Mouse (Mus musculus): ENCODE data around the gene Yipf3.

Yipf3 gene

GRCm38 (mm10) chr17:46255147-46255546, 7.3 kb downstream of the Yipf3 start:
- DNase-seq (ENCODE audit: low spot score), result no peak

- DNase-seq (ENCODE audit: low spot score), result peak; percentile 18
Measured at GRCm38 (mm10) chr17:46258279-46259053, 10.6 kb downstream of the Yipf3 start.

- DNase-seq (ENCODE audit: low spot score), result no peak
Measured at GRCm38 (mm10) chr17:46259675-46260074, 11.8 kb downstream of the Yipf3 start.

- DNase-seq (ENCODE audit: low spot score), result no peak
Measured at GRCm38 (mm10) chr17:46262201-46262694, 14.4 kb downstream of the Yipf3 start.

- no peak for DNase-seq (ENCODE audit: low spot score)
Measured at GRCm38 (mm10) chr17:46265502-46265901, 17.6 kb downstream of the Yipf3 start.

GRCm38 (mm10) chr17:46265918-46266618, 18.2 kb downstream of the Yipf3 start:
- peak; percentile 82 for DNase-seq (ENCODE audit: low spot score)

GRCm38 (mm10) chr17:46266986-46267385, 19.1 kb downstream of the Yipf3 start:
- no peak for DNase-seq (ENCODE audit: low spot score)

GRCm38 (mm10) chr17:46267511-46267910, 19.6 kb downstream of the Yipf3 start:
- no peak for DNase-seq (ENCODE audit: low spot score)

GRCm38 (mm10) chr17:46268026-46268720, 20.3 kb downstream of the Yipf3 start:
- no peak for DNase-seq (ENCODE audit: low spot score)

- DNase-seq (ENCODE audit: low spot score), result peak; percentile 73
Measured at GRCm38 (mm10) chr17:46269771-46270534, 22.1 kb downstream of the Yipf3 start.

GRCm38 (mm10) chr17:46272058-46272457, 24.2 kb downstream of the Yipf3 start:
- DNase-seq (ENCODE audit: low spot score), result no peak

- no peak for DNase-seq (ENCODE audit: low spot score)
Measured at GRCm38 (mm10) chr17:46272675-46273074, 24.8 kb downstream of the Yipf3 start.

GRCm38 (mm10) chr17:46273803-46274236, 25.9 kb downstream of the Yipf3 start:
- peak; percentile 28 for DNase-seq (ENCODE audit: low spot score)

GRCm38 (mm10) chr17:46274465-46274864, 26.6 kb downstream of the Yipf3 start:
- DNase-seq (ENCODE audit: low spot score), result no peak

- DNase-seq (ENCODE audit: low spot score), result no peak
Measured at GRCm38 (mm10) chr17:46275034-46275433, 27.2 kb downstream of the Yipf3 start.

- no peak for DNase-seq (ENCODE audit: low spot score)
Measured at GRCm38 (mm10) chr17:46275506-46275905, 27.6 kb downstream of the Yipf3 start.

- no peak for DNase-seq (ENCODE audit: low spot score)
Measured at GRCm38 (mm10) chr17:46277586-46277985, 29.7 kb downstream of the Yipf3 start.

GRCm38 (mm10) chr17:46278011-46278765, 30.3 kb downstream of the Yipf3 start:
- no peak for DNase-seq (ENCODE audit: low spot score)

GRCm38 (mm10) chr17:46282483-46283123, 34.7 kb downstream of the Yipf3 start, which contains the start of gene Tjap1:
Gene Tjap1, minus strand, starts transcription at chr17:46283026.
- DNase-seq (ENCODE audit: low spot score), result peak; percentile 90

- no peak for DNase-seq (ENCODE audit: low spot score)
Measured at GRCm38 (mm10) chr17:46283140-46283539, 35.3 kb downstream of the Yipf3 start.

Data from urinary bladder, postnatal 14 days (tissue).